Mouse (Mus musculus) lung, adult 2 months (tissue): ENCODE data around the gene Rnf114.

Experiments used
- CTCF ChIP-seq: fragments of 200-500 bp; IDR thresholded peaks from 2 replicates; pipeline ENCODE4 v1.5.1; 2011; ENCODE audit warnings: mild to moderate bottlenecking, low read length, control low read depth; ENCODE audit not compliant: insufficient read depth
- POLR2A ChIP-seq: fragments of 200-500 bp; IDR thresholded peaks from 2 replicates; pipeline ENCODE4 v1.6.1; 2011; ENCODE audit warnings: low read depth, mild to moderate bottlenecking, control low read depth, low read length, borderline replicate concordance; ENCODE audit errors: extremely low read depth

DNA sequence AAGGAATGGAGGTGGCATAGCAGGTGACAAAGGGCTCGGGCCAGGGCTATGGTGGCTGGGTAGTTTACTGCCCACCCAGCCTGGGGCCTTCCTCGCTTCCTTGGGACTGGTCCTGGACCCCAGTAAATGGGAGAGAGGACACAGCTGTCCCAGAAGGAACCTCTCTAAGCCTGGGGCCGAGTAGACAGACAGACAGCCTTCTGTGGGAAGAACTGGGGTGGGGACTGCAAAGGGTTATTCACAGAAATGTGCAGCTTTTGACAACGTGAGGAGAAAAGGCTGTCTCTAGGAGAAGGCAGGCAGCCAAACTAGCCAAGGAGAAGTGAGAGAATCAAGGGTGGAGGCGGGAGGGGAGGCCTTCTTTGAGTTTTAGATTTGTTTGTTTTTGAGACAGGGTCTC, 52.0 kb downstream of the Rnf114 start:
- no peak for TF ChIP-seq POLR2A
- no peak for TF ChIP-seq CTCF
